Mouse (Mus musculus) heart, embryonic 15.5 days (tissue): Measurements from ENCODE around the gene Cd48. TPM values are rescaled to one million over a fixed set of nuclear protein-coding genes. Genes with fewer than 3 reads are reported as not detected.
"Not testable (repeated sequence)": the region's sequence is repeated elsewhere in the genome, so short reads cannot be mapped to it uniquely, and the experiment has no call there.

Experiments
- ATAC-seq: fragments of 200-750 bp; cut with Nextera tagmentation; replicated peaks from 2 replicates; pipeline ENCODE4 v1.8.0; 2017; ENCODE audit warnings: low read depth, moderate TSS enrichment; ENCODE audit not compliant: insufficient number of reproducible peaks, insufficient read depth, low FRiP score
- H3K27ac ChIP-seq: fragments of 300-500 bp; sonication (generic); 2 replicates; pipeline ENCODE4 v1.5.1; 2015; ENCODE audit warnings: mild to moderate bottlenecking, inconsistent platforms
- H3K27me3 ChIP-seq: fragments of 300-500 bp; sonication (generic); 2 replicates; pipeline ENCODE4 v1.6.1; 2015; ENCODE audit warnings: inconsistent platforms
- H3K36me3 ChIP-seq: fragments of 300-500 bp; sonication (generic); 2 replicates; pipeline ENCODE4 v1.6.1; 2015; ENCODE audit warnings: mild to moderate bottlenecking, inconsistent platforms
- H3K4me1 ChIP-seq: fragments of 300-500 bp; sonication (generic); replicated peaks from 2 replicates; pipeline ENCODE4 v1.6.1; 2015; ENCODE audit warnings: inconsistent platforms
- H3K4me2 ChIP-seq: fragments of 300-500 bp; sonication (generic); 2 replicates; pipeline ENCODE4 v1.6.1; 2015; ENCODE audit warnings: inconsistent platforms, mild to moderate bottlenecking, moderate library complexity
- H3K4me3 ChIP-seq: fragments of 300-500 bp; sonication (generic); 2 replicates; pipeline ENCODE4 v1.5.1; 2015; ENCODE audit warnings: mild to moderate bottlenecking, inconsistent platforms
- H3K9ac ChIP-seq: fragments of 300-500 bp; sonication (generic); 2 replicates; pipeline ENCODE4 v1.6.1; 2015; ENCODE audit warnings: mild to moderate bottlenecking, inconsistent platforms
- H3K9me3 ChIP-seq: fragments of 300-500 bp; sonication (generic); replicated peaks from 2 replicates; pipeline ENCODE4 v1.6.1; 2016; ENCODE audit warnings: inconsistent platforms
- WGBS: fragments of 180-500 bp; shearing (Covaris S2); methylation state at CpG from one replicate; pipeline ENCODE4 v1.1.7; 2015; ENCODE audit warnings: mixed read lengths; 5-methylcytosine and 5-hydroxymethylcytosine counted together
- microRNA-seq: library from miRNA; unstranded; fragments of <30 nt; microRNA quantifications from one replicate; pipeline ENCODE4, GENCODE M21; 2016
- polyA plus RNA-seq: library from polyadenylated mRNA; unstranded; fragments of >200 nt; fragmentation: Nextera tagmentation; extraction: Ambion mirVana; gene quantifications from 2 replicates; pipeline ENCODE4 v1.2.1, GENCODE M21; 2015

Cd48 gene
- polyA plus RNA-seq, 1 experiment from 2014 or later: 2.4 TPM

DNA sequence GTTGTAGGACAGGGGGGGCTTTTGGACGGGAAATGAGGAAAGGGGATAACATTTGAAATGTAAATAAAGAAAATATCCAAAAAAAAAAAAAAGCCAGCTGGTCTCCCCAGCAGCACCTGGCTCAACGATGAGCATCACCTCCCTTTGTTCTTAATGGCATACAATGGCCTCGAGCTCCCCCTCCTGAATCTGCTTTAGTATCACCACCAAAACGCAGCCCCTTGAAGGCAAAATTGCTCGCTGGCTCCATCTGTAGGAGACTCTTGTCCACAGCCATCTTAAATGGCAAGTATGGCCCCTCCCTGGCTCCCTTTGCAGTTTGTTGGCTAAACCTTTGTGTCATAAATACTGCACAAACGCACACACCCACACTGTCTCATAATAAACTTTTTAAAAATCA lies 17.2 kb downstream of the Cd48 start:
- no peaks in the 10 kb centered on the region for H3K36me3 ChIP-seq
- H3K27ac ChIP-seq: no peak overlapping the region
- WGBS: 15% methylated on average over 6 of the region's 6 CpGs
- no peak overlapping the region for H3K4me2 ChIP-seq
- ATAC-seq: no peak
- H3K4me3 ChIP-seq: no peak overlapping the region
- H3K9me3 ChIP-seq: no peaks in the 10 kb centered on the region
- no peaks in the 10 kb centered on the region for H3K27me3 ChIP-seq
- no peak overlapping the region for H3K9ac ChIP-seq
- no peaks in the 10 kb centered on the region for H3K4me1 ChIP-seq

DNA sequence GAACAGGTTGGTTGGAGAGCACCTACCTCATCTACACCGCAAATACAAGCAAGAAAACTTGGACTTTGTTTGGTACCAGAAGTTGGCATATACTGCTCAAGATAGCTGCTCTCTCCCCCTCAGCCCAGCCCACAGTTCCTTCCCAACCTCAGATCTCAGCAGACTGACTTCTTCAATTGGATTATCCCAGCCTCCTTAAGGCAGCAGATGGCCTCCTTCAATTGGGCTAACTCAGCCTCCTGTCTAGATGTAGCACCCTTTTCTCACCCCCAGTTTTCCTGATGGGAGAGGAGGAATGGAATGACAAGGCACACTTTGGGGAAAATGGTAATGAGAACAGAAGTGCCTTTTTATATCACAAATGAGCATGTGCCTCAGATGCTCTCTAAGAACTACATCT lies 31.9 kb downstream of the Cd48 start:
- H3K27ac ChIP-seq, H3K9me3 ChIP-seq, H3K27me3 ChIP-seq, H3K4me3 ChIP-seq, ATAC-seq, H3K9ac ChIP-seq, H3K4me1 ChIP-seq, H3K36me3 ChIP-seq, H3K4me2 ChIP-seq: not testable (repeated sequence)
- WGBS: 79% methylated on average over 1 of the region's 1 CpGs

DNA sequence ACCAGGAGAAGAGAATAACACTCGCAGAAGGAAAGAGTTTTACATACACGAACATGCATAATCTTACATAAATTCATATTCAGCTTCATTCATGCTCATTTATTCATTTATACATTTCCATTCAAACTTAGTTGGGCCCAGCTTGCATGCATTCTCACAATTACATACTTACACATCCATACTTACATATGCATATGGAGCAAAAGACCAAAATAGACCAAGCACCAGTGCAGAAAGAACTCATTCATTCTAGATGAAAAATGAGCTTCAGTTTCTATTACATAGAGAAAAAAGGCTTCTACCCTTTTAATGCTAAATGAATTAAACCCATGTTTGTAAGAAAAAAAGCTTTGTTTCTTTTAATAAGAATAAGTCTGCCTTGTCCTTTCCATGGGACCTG lies 33.6 kb downstream of the Cd48 start:
- H3K27me3 ChIP-seq: no peaks in the 10 kb centered on the region
- H3K9me3 ChIP-seq: no peaks in the 10 kb centered on the region
- H3K36me3 ChIP-seq: no peaks in the 10 kb centered on the region
- 69% methylated on average over 2 of the region's 2 CpGs for WGBS
- ATAC-seq: no peak
- H3K4me1 ChIP-seq: no peaks in the 10 kb centered on the region
- H3K27ac ChIP-seq: no peak overlapping the region
- H3K9ac ChIP-seq: no peak overlapping the region
- no peak overlapping the region for H3K4me2 ChIP-seq
- no peak overlapping the region for H3K4me3 ChIP-seq

DNA sequence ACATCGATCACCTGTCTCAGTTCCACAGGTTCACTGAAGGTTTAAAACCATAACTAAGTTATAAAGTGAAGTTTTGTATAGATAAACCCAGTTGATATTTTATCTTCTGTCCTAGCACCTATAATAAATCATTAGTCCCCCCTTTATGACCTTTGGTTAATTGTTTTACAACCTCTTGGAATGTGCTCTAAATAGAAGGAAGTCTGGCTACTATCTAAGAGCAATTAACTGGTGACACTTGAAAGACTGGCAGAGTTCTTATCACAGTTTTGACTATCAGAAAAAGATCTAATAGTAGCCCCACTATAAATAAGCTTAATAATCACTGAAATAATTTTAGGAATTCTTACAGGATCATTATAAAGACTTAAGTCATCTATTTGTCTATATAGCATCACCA lies 34.4 kb downstream of the Cd48 start:
- Histone ChIP-seq H3K4me3 (no peak overlapping the region), H3K36me3 (no peaks in the 10 kb centered on the region), H3K9ac (no peak overlapping the region), H3K4me1 (no peaks in the 10 kb centered on the region), H3K9me3 (no peaks in the 10 kb centered on the region), H3K4me2 (no peak overlapping the region), H3K27me3 (no peaks in the 10 kb centered on the region), H3K27ac (no peak overlapping the region)
- WGBS: 84% methylated on average over 1 of the region's 1 CpGs
- ATAC-seq: no peak

DNA sequence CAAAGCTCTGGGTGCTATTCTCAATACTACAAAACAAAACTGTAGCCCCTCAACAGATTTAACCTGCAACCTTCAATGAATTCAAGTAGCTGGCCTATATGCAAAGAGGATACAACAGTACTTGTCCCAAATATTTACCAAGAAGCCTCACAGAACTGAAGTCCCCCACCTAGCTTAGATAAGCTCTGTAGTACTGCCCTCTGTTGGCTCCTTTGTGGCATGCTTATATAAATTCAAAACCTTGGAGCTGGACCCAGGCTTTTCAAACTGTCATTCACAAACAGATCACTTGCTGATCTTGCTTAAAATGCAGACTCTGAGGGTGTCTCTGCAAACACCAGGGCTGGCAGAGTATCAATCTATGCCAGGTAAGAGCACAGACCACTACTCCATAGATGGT lies 49.4 kb downstream of the Cd48 start:
- Histone ChIP-seq H3K4me1 (no peaks in the 10 kb centered on the region), H3K4me3 (no peak overlapping the region), H3K9me3 (no peaks in the 10 kb centered on the region), H3K27ac (no peak overlapping the region), H3K4me2 (no peak overlapping the region), H3K9ac (no peak overlapping the region), H3K27me3 (no peaks in the 10 kb centered on the region), H3K36me3 (no peaks in the 10 kb centered on the region)
- ATAC-seq: no peak

DNA sequence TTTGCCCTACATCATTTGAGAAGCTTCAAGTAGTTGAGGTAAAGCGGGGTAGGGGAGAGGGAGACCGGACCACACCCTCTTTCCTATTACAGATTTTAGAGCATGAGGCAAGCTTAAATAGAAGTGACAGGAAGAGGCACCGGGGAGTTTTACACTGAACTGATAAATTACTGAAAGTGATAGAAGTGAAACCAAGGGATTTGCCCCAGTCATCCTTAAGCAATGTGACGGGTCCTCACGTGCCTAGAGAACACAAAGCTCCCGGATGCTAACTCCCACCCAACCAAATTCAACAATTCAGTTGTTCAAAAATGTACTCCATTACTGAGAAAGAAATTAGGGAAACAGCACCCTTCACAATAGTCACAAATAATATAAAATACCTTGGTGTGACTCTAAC lies 53.1 kb downstream of the Cd48 start:
- no peak overlapping the region for H3K27ac ChIP-seq
- WGBS: 67% methylated on average over 6 of the region's 6 CpGs
- H3K4me2 ChIP-seq: no peak overlapping the region
- no peaks in the 10 kb centered on the region for H3K4me1 ChIP-seq
- H3K9ac ChIP-seq: no peak overlapping the region
- no peak for ATAC-seq
- no peaks in the 10 kb centered on the region for H3K9me3 ChIP-seq
- H3K4me3 ChIP-seq: no peak overlapping the region
- no peaks in the 10 kb centered on the region for H3K27me3 ChIP-seq
- no peaks in the 10 kb centered on the region for H3K36me3 ChIP-seq

DNA sequence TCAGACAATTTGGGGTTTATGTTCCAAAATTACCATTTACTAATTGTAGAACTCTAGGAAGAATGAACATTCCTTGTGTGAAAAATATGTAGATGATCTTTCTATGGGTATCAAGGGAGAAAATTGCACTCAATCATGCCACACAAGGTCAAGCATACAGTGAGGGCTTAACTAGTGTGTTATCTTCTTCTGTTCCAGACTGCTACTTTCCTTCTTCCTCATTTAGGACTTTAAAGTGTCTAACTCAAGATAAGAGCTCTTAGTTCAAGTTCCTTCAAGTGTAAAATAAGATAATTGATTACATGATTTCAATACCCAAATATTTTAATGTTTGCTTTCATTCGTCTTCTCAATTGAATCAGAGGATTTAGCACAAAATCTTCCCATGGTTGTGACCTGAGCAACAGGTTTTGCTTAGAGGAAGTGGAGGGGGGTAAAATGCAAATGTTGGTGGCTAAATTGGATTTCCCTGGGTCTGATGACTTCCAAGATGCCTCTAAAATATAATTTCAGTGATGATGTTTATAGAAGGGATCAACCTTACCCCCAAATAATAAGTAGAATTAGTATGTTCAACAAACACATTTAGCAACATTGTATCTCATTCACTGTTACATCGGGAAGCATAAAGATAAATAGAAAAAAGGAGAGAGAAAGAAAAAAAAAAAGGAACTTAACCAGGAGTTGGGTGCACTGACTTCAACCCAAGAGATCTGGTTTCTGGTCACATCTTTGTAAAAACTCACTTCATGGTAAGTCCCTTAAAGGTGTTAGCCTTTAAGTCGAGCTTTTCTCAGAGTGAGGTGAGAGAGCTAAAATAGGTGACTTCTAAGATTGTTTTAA lies 66.5 kb downstream of the Cd48 start:
- 66% methylated on average over 3 of the region's 3 CpGs for WGBS

More for the DNA sequence above, 66.5 kb downstream of the Cd48 start:
- Histone ChIP-seq H3K4me3 (no peak overlapping the region), H3K4me1 (no peaks in the 10 kb centered on the region), H3K27ac (no peak overlapping the region), H3K4me2 (no peak overlapping the region), H3K27me3 (no peaks in the 10 kb centered on the region), H3K36me3 (no peaks in the 10 kb centered on the region), H3K9ac (no peak overlapping the region), H3K9me3 (no peaks in the 10 kb centered on the region)
- ATAC-seq: no peak

Small RNA genes lying within 50 kb of the gene (microRNA-seq; reads per million reads assigned to microRNA genes)
- not detected for gene Mir7683

Other genes with a start within 250 kb of the Cd48 start
- gene F11r, start 244.5 kb upstream of the Cd48 start, polyA plus RNA-seq: 63.5 and 66.2 TPM in 2 replicates
- 15.4 and 17.4 TPM in 2 replicates for gene Alyref2, start 178.5 kb upstream of the Cd48 start, polyA plus RNA-seq
- not detected in 2 replicates for gene Itln1, start 146.7 kb upstream of the Cd48 start, polyA plus RNA-seq
- 0.34 and 1.4 TPM in 2 replicates for gene Cd244a, start 122.8 kb upstream of the Cd48 start, polyA plus RNA-seq
- 0.35 and 1.1 TPM in 2 replicates for gene Ly9, start 74.6 kb upstream of the Cd48 start, polyA plus RNA-seq
- gene Slamf7, start 29.0 kb upstream of the Cd48 start, polyA plus RNA-seq: 0.09 and 0.66 TPM in 2 replicates
- 0.39 and 0.47 TPM in 2 replicates for gene Slamf1, start 85.1 kb downstream of the Cd48 start, polyA plus RNA-seq
- gene Cd84, start 157.7 kb downstream of the Cd48 start, polyA plus RNA-seq: 1.6 and 4.0 TPM in 2 replicates
- not detected in 2 replicates for gene Gm10521, start 213.7 kb downstream of the Cd48 start, polyA plus RNA-seq
- gene Slamf6, start 235.5 kb downstream of the Cd48 start, polyA plus RNA-seq: 0.59 and 8.1 TPM in 2 replicates